16 mouse cellular contexts compared by ENCODE assay signal in genomic region chr11:70919524-70919923, GRCm38 (mm10).
"Had no signal": no experiment of that assay in that cellular context is flagged by ENCODE, and none has a peak within 500 bp of the region (broad histone marks: within the 10 kb centered on the region; RNA-seq: fewer than 3 reads in every experiment).

No protein-coding gene starts in this region.

- H3K9me3 ChIP-seq: lung, embryonic 15.5 days; megakaryocyte, embryonic 14.5 days; midbrain, embryonic 13.5 days; midbrain, embryonic 15.5 days; neural tube, embryonic 12.5 days; stomach, embryonic 15.5 days had no signal

- H3K27me3 ChIP-seq: lung, embryonic 15.5 days; megakaryocyte, embryonic 14.5 days; midbrain, embryonic 13.5 days; midbrain, embryonic 15.5 days; neural tube, embryonic 12.5 days; stomach, embryonic 15.5 days had no signal

- H3K4me2 ChIP-seq: lung, embryonic 15.5 days; midbrain, embryonic 11.5 days; midbrain, embryonic 13.5 days; midbrain, embryonic 15.5 days; neural tube, embryonic 12.5 days; stomach, embryonic 15.5 days had no signal

- H3K27ac ChIP-seq: lung, embryonic 15.5 days; macrophage; midbrain, embryonic 13.5 days; midbrain, embryonic 15.5 days; neural tube, embryonic 12.5 days; stomach, embryonic 15.5 days; stomach, postnatal 0 days had no signal

- H3K4me1 ChIP-seq: lung, embryonic 15.5 days; midbrain, embryonic 13.5 days; midbrain, embryonic 15.5 days; neural tube, embryonic 12.5 days; stomach, embryonic 15.5 days had no signal

- H3K4me3 ChIP-seq: lung, embryonic 15.5 days; megakaryocyte, embryonic 14.5 days; midbrain, embryonic 13.5 days; midbrain, embryonic 15.5 days; neural tube, embryonic 12.5 days; stomach, embryonic 15.5 days had no signal

- DNase-seq: lung, postnatal 14 days; lung, postnatal 36 days; right cerebral cortex, postnatal 14 days; thymus, adult 2 months; thymus, postnatal 25 days; thymus, postnatal 4 days had no signal

- H3K9ac ChIP-seq: lung, embryonic 15.5 days; midbrain, embryonic 13.5 days; midbrain, embryonic 15.5 days; neural tube, embryonic 12.5 days; stomach, embryonic 15.5 days had no signal

- ATAC-seq: lung, postnatal 0 days; midbrain, embryonic 13.5 days; midbrain, embryonic 15.5 days had no signal
